Mouse (Mus musculus): ENCODE measurements at regions not wholly inside any gene's neighbourhood (a gene's known extent, or its start where the extent isn't known, plus 50 kb on each side); places are given as distances from the start of the nearest gene placed in this dataset.

GRCm38 (mm10) chr16:76183556-76183955, 161.5 kb upstream of the Samsn1 start:
- TF ChIP-seq EP300 (IDR thresholded peaks at IDR 0.05; ENCODE audit: insufficient read depth, low read depth, low read length) (no peak), CTCF (IDR thresholded peaks at IDR 0.05; ENCODE audit: low read depth, low read length) (no peak), POLR2A (IDR thresholded peaks at IDR 0.05; ENCODE audit: insufficient read depth, low read length) (no peak)

Data from ES-Bruce4 (cell line).